Mouse (Mus musculus) inflammation-experienced regulatory T-cells, adult 6 months (primary cell): Measurements from ENCODE around the gene Nppb. TPM values are rescaled to one million over a fixed set of nuclear protein-coding genes. Genes with fewer than 3 reads are reported as not detected.

Source experiments
- polyA plus RNA-seq, 3 experiments: library from polyadenylated mRNA; unstranded; fragments of 100-300 nt; shearing (Covaris generic); gene quantifications; one replicate each; pipeline ENCODE4 v1.2.1; 2017

Gene Nppb
- polyA plus RNA-seq, 3 experiments from 2014 or later, result not detected

Other genes starting within 250 kb of the Nppb start
- 10 to 100 TPM; 18.6 to 25.6 (median 23.7) TPM for gene Zfp984, start 176.0 kb upstream of the Nppb start, polyA plus RNA-seq
- gene Zfp933, start 137.4 kb upstream of the Nppb start, polyA plus RNA-seq, result 10 to 100 TPM in 1 of 3 experiments, 1 to 10 TPM in 2; 5.5 to 10.0 (median 7.5) TPM
- 100 to 1,000 TPM in 1 of 3 experiments, 10 to 100 TPM in 2; 59.0 to 116 (median 71.4) TPM for gene Miip, start 117.0 kb upstream of the Nppb start, polyA plus RNA-seq
- 1 to 10 TPM; 4.0 to 8.1 (median 4.5) TPM for gene Fv1, start 116.8 kb upstream of the Nppb start, polyA plus RNA-seq
- gene Mfn2, start 81.1 kb upstream of the Nppb start, polyA plus RNA-seq, result 10 to 100 TPM; 20.5 to 25.5 (median 21.2) TPM
- gene Plod1, start 49.0 kb upstream of the Nppb start, polyA plus RNA-seq, result 1 to 10 TPM; 1.3 to 4.5 (median 3.1) TPM
- gene 2510039O18Rik, start 44.9 kb upstream of the Nppb start, polyA plus RNA-seq, result 10 to 100 TPM in 1 of 3 experiments, 1 to 10 TPM in 2; 7.2 to 11.6 (median 8.3) TPM
- gene Nppa, start 14.9 kb downstream of the Nppb start, polyA plus RNA-seq, result not detected
- gene Clcn6, start 53.0 kb downstream of the Nppb start, polyA plus RNA-seq, result 1 to 10 TPM; 3.8 to 7.0 (median 6.3) TPM
- gene Mthfr, start 53.3 kb downstream of the Nppb start, polyA plus RNA-seq, result 10 to 100 TPM in 1 of 3 experiments, 1 to 10 TPM in 2; 9.2 to 12.0 (median 9.5) TPM
- 10 to 100 TPM; 13.3 to 21.5 (median 14.3) TPM for gene Agtrap, start 102.2 kb downstream of the Nppb start, polyA plus RNA-seq
- gene Mad2l2, start 144.6 kb downstream of the Nppb start, polyA plus RNA-seq, result 10 to 100 TPM; 36.3 to 49.1 (median 39.6) TPM
- not detected for gene Draxin, start 144.9 kb downstream of the Nppb start, polyA plus RNA-seq
- 10 to 100 TPM; 48.0 to 55.6 (median 52.6) TPM for gene Fbxo6, start 166.4 kb downstream of the Nppb start, polyA plus RNA-seq
- 1 to 10 TPM in 2 of 3 experiments, under 1 TPM in 1; 0.44 to 4.3 (median 4.1) TPM for gene Fbxo44, start 174.7 kb downstream of the Nppb start, polyA plus RNA-seq
- gene Fbxo2, start 174.8 kb downstream of the Nppb start, polyA plus RNA-seq, result not detected